Mouse (Mus musculus) midbrain, postnatal 0 days (tissue): ENCODE data around the gene Hnrnpll. TPM values are rescaled to one million over a fixed set of nuclear protein-coding genes. Genes with fewer than 3 reads are reported as not detected.
"Not testable (repeated sequence)": the region's sequence is repeated elsewhere in the genome, so short reads cannot be mapped to it uniquely, and the experiment has no call there.

Experiments
- ATAC-seq: fragments of 200-750 bp; cut with Nextera tagmentation; 2 replicates; pipeline ENCODE4 v1.8.0; 2017; ENCODE audit warnings: moderate number of reproducible peaks, mild to moderate bottlenecking, moderate TSS enrichment, moderate library complexity; ENCODE audit not compliant: low FRiP score
- DNase-seq: peaks from one replicate; pipeline ENCODE4 v3.0.0-alpha.2; 2015; ENCODE audit warnings: low spot score
- H3K27ac ChIP-seq: fragments of 300-500 bp; sonication (generic); 2 replicates; pipeline ENCODE4 v1.5.1; 2014; ENCODE audit warnings: low read depth, mild to moderate bottlenecking, low read length, mixed read lengths
- H3K27me3 ChIP-seq: fragments of 300-500 bp; sonication (generic); 2 replicates; pipeline ENCODE4 v1.6.1; 2014; ENCODE audit warnings: low read length, control low read depth, mixed read lengths; ENCODE audit not compliant: insufficient read depth
- H3K36me3 ChIP-seq: fragments of 300-500 bp; sonication (generic); 2 replicates; pipeline ENCODE4 v1.6.1; 2014; ENCODE audit warnings: low read length, control low read depth, mixed read lengths; ENCODE audit not compliant: insufficient read depth
- H3K4me1 ChIP-seq: fragments of 300-500 bp; sonication (generic); 2 replicates; pipeline ENCODE4 v1.6.1; 2014; ENCODE audit warnings: mild to moderate bottlenecking, control low read depth, antibody characterized with exemption, low read length, mixed read lengths; ENCODE audit not compliant: insufficient read depth
- H3K4me2 ChIP-seq: fragments of 300-500 bp; sonication (generic); 2 replicates; pipeline ENCODE4 v1.6.1; 2014; ENCODE audit warnings: low read depth, mild to moderate bottlenecking, low read length, mixed read lengths; ENCODE audit not compliant: poor library complexity, severe bottlenecking
- H3K4me3 ChIP-seq: fragments of 300-500 bp; sonication (generic); 2 replicates; pipeline ENCODE4 v1.5.1; 2014; ENCODE audit warnings: low read depth, mild to moderate bottlenecking, low read length, moderate library complexity
- H3K9ac ChIP-seq: fragments of 300-500 bp; sonication (generic); replicated peaks from 2 replicates; pipeline ENCODE4 v1.6.1; 2014; ENCODE audit warnings: mild to moderate bottlenecking, low read length, moderate library complexity, mixed read lengths; ENCODE audit not compliant: poor library complexity, severe bottlenecking
- H3K9me3 ChIP-seq: fragments of 300-500 bp; sonication (generic); 2 replicates; pipeline ENCODE4 v1.6.1; 2016; ENCODE audit warnings: low read length, control low read depth
- CTCF ChIP-seq: IDR thresholded peaks from 2 replicates; pipeline ENCODE4 v1.5.1; 2016; ENCODE audit warnings: antibody characterized with exemption, mild to moderate bottlenecking
- WGBS: fragments of 180-500 bp; shearing (Covaris S2); extraction: QIAGEN DNeasy Blood & Tissue Kit; methylation state at CpG from one replicate; pipeline ENCODE4 v1.1.7; 2014; 5-methylcytosine and 5-hydroxymethylcytosine counted together
- polyA plus RNA-seq: library from polyadenylated mRNA; unstranded; fragments of >200 nt; fragmentation: Nextera tagmentation; extraction: Ambion mirVana; gene quantifications from 2 replicates; pipeline ENCODE4 v1.2.1, GENCODE M21; 2015
- total RNA-seq: library from RNA; depleted of rRNA; stranded (reverse); fragments of >200 nt; gene quantifications from 2 replicates; pipeline ENCODE4 v1.2.3, GENCODE M21; 2014

Gene Hnrnpll
- total and polyA plus RNA-seq, 2 experiments from 2014 or later: 38.5 to 56.1 TPM

DNA sequence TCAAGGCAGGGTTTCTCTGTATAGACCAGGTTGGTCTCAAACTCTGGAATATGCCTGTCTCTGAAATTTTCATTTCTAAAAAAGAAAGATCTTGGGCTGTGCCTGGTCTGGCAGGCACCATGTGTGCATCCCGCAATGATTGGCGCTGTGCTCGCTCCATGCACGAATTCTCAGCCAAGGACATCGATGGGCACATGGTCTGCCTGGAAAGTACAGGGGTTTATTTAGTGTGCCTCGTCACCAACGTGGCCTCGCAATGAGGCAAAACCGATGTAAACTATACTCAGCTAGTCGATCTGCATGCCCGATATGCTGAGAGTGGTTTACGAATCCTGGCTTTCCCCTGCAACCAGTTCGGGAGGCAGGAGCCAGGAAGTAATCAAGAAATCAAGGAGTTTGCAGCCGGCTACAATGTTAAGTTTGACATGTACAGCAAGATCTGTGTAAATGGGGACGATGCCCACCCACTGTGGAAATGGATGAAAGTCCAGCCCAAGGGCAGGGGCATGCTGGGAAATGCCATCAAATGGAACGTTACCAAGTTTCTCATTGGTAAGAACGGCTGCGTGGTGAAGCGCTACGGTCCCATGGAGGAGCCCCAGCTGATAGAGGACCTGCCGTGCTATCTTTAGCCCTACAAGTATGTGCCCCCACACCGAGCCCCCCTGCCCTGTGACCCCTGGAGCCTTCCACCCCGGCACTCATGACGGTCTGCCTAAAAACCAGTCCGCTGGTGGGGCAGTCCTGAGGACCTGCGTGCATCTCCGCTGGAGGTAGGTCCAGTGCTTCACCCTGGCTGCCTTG lies 8.0 kb downstream of the Hnrnpll start:
- ATAC-seq (no peak), DNase-seq (no peak)
- no peaks in the 10 kb centered on the region for H3K27me3 ChIP-seq
- no peak overlapping the region for H3K27ac ChIP-seq
- WGBS: 81% methylated on average over 27 of the region's 27 CpGs
- no peak overlapping the region for H3K9ac ChIP-seq
- no peak for TF ChIP-seq CTCF
- no peak overlapping the region for H3K4me3 ChIP-seq
- no peaks in the 10 kb centered on the region for H3K9me3 ChIP-seq
- 0 out of 2 replicates have a peak, but pooled peaks cover 6% of the 10 kb centered on the region for H3K36me3 ChIP-seq
- H3K4me1 ChIP-seq: no peaks in the 10 kb centered on the region
- H3K4me2 ChIP-seq: no peak overlapping the region

DNA sequence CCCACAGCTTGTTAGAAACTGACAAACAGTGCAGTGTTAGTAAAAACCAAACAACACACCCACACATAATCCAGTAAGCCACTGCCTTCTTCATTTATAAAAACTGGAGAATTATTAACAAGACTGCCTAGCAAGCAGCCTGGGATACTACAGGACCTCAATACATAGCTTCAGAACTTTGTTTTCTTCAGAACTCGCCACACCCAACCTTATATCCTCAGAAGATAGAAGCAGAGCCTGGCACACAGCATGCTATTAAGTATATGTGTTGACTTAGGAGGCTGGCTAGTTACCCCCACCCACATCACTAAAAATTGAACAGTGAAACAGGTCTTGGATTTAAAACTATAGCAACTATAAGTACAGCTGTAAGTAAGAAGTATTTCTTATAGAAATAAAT lies 10.5 kb downstream of the Hnrnpll start:
- DNase-seq (no peak), ATAC-seq (no peak)
- Histone ChIP-seq H3K27me3 (no peaks in the 10 kb centered on the region), H3K36me3 (0 out of 2 replicates have a peak, but pooled peaks cover 9% of the 10 kb centered on the region), H3K9me3 (no peaks in the 10 kb centered on the region), H3K4me2 (no peak overlapping the region), H3K4me1 (no peaks in the 10 kb centered on the region), H3K4me3 (no peak overlapping the region), H3K27ac (no peak overlapping the region), H3K9ac (no peak overlapping the region)
- no peak for TF ChIP-seq CTCF
- WGBS: 91% methylated on average over 1 of the region's 1 CpGs

DNA sequence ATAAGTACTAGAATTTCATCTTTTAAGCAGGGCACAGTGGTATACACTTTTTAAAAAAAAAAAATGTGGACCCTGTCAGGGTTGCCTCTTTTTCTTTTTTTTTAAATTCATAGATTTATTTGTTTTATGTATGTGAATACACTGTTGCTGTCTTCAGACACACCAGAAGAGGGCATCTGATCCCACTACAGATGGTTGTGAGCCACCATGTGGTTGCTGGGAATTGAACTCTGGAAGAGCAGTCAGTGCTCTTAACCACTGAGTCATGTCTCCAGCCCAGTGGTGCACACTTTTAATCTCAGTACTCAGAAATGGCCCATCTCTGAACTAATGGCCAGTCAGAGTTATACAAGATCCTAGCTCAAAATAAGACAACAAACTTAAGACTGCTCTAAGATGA lies 12.8 kb downstream of the Hnrnpll start:
- peak; percentile 22; the same call in 1 of the 2 replicates for TF ChIP-seq CTCF
- not testable (repeated sequence) for H3K9me3 ChIP-seq, H3K4me1 ChIP-seq, H3K27me3 ChIP-seq, H3K27ac ChIP-seq, ATAC-seq, H3K4me3 ChIP-seq, H3K4me2 ChIP-seq, H3K9ac ChIP-seq, DNase-seq
- H3K36me3 ChIP-seq: 0 out of 2 replicates have a peak, but pooled peaks cover 11% of the 10 kb centered on the region

DNA sequence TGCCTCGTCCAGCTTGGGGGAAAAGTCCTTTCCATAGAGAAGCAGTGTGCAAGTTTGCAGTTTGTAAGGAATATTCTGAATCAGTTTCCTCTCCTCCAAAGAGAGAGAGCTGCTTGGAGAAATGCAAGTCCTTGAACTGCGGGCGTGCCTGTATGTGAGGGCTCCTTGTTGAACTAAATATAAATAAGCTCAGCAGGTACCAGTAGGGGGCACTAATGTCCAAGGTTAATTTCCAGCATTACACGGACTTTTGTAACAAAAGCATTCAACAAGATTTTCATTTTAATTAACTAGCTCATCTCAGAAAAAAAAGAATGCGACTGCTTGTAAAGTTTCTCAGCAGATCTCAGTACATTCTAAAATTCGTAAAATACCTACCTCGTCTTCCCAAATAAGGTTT lies 13.9 kb downstream of the Hnrnpll start:
- Histone ChIP-seq H3K27ac (no peak overlapping the region), H3K9me3 (no peaks in the 10 kb centered on the region), H3K4me1 (no peaks in the 10 kb centered on the region), H3K4me2 (no peak overlapping the region), H3K9ac (no peak overlapping the region), H3K36me3 (0 out of 2 replicates have a peak, but pooled peaks cover 11% of the 10 kb centered on the region), H3K27me3 (no peaks in the 10 kb centered on the region), H3K4me3 (no peak overlapping the region)
- peak; percentile 77 for TF ChIP-seq CTCF
- 62% methylated on average over 7 of the region's 7 CpGs for WGBS
- ATAC-seq (no peak), DNase-seq (peak; percentile 86)

DNA sequence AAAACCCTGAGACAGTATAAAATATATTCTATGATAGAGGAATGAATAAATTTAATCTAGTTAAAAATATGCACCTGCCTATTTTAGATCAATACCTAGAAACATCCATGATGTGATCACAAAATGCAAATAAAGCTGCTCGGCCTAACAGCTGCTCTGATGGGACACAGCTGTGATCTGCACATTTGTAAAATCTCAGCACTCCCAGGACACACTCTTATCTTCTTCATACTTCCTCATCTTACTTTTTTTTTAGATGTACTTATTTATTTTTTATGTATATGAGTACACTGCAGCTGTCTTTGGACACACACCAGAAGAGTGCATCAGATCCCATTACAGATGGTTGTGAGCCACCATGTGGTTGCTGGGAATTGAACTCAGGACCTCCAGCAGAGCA lies 20.4 kb downstream of the Hnrnpll start:
- Histone ChIP-seq H3K4me2 (no peak overlapping the region), H3K4me1 (no peaks in the 10 kb centered on the region), H3K9ac (no peak overlapping the region), H3K27me3 (no peaks in the 10 kb centered on the region), H3K4me3 (no peak overlapping the region), H3K36me3 (peaks cover 10% of the 10 kb centered on the region), H3K9me3 (no peaks in the 10 kb centered on the region), H3K27ac (no peak overlapping the region)
- WGBS: 79% methylated on average over 1 of the region's 1 CpGs
- no peak for ATAC-seq
- TF ChIP-seq CTCF: no peak
- DNase-seq: no peak

DNA sequence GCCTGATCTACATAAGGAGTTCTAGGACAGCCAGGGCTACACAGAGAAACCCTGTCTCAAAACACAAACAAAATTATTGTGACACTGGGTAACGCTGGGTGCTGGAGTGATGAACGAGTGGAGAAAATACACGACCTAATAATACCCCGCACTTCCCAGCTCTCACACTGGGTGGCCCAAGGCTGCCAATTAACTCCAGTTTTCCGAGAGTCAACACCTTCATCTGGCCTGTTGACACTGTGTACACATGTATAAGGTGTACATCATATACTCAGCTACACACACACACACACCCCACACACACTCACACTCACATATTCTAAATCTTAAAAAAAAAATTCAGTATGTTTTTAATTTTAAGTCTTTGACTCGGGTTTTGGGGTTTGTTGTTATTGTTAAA lies 33.5 kb downstream of the Hnrnpll start:
- Histone ChIP-seq H3K9ac (no peak overlapping the region), H3K27me3 (no peaks in the 10 kb centered on the region), H3K4me2 (no peak overlapping the region), H3K27ac (no peak overlapping the region), H3K4me1 (no peaks in the 10 kb centered on the region), H3K4me3 (no peak overlapping the region), H3K9me3 (no peaks in the 10 kb centered on the region), H3K36me3 (peaks cover 28% of the 10 kb centered on the region)
- WGBS: 86% methylated on average over 6 of the region's 6 CpGs
- DNase-seq: no peak
- TF ChIP-seq CTCF: no peak
- no peak for ATAC-seq
